Mouse (Mus musculus): ENCODE data around the gene Myog.

The Myog gene

GRCm38 (mm10) chr1:134282342-134282741 is 7.4 kb upstream of the Myog start:
- no peak for ATAC-seq (ENCODE audit: insufficient number of reproducible peaks, low FRiP score, low TSS enrichment)

DNA sequence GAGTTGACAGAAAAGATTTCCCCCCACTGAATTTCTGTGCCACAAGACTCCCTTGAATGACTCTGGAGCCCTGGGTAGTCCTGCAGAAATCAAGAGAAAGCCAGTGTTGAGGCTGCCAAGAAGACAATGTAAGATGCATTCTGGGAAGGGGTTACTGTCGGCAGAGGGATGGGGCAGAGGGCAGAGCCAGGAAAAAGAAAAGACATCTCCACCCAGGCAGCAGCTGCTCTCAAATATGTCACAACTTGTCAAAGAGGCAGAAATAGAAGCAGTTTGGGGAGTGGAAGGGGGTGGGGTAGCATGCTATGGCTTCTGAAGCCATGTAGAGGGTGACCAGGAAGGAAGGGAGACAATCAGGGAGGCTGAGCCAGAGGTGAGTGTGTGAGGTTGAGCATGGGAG is 6.7 kb upstream of the Myog start:
- no peak for ATAC-seq (ENCODE audit: insufficient number of reproducible peaks, low FRiP score, low TSS enrichment)

DNA sequence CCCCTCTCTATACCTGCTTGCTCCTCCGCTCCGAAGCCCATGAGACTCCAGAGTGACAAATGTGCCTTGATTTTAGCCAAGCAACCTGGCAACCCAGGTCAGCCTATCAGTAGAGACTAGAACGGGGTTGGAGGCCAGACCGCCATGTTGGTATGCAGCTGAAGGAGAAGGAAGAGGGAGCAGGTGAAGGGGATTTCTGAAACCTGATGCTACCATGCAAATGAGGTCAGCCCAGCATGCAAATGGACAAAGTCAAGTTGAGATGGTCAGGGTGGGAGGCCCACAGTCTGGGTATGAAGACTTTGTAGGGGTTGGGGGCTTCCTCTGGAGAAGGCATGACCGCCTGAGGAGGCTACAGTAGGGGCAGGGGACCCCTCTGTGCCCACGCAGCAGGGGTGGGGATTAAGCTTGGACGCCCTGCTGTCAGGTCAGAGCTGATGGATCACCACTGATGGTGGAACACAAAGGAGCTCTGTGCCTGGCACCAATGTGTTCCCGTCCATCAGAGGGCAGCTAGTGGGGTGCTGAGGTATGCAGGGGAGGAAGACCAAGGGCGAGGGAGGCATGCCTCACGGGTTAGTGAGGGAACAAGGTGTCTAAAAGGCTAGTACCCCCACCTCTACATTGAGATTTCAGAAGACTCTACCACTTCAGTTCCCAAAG is 4.2 kb upstream of the Myog start:
- no peak for ATAC-seq (ENCODE audit: insufficient number of reproducible peaks, low FRiP score, low TSS enrichment)

DNA sequence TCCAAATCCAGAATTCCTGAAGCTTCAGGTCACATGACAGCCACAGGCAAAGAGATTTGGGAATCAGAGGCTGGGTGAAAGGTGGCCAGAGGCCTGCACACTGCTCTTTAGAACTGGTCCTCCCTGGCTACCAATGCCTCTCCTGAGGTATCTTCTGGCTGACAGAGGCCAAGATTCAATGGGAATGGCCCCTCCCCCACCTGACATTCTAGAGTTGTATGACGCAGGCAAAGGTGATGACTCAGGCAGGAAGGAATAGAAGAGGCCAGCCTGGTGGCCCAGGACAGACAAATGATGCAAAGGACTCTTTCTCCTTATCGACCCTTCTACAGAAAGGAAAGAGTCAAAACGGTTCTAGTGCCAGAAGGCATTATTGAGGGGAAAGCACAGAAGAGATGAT is 1.6 kb upstream of the Myog start:
- ATAC-seq (ENCODE audit: insufficient number of reproducible peaks, low FRiP score, low TSS enrichment) = no peak

DNA sequence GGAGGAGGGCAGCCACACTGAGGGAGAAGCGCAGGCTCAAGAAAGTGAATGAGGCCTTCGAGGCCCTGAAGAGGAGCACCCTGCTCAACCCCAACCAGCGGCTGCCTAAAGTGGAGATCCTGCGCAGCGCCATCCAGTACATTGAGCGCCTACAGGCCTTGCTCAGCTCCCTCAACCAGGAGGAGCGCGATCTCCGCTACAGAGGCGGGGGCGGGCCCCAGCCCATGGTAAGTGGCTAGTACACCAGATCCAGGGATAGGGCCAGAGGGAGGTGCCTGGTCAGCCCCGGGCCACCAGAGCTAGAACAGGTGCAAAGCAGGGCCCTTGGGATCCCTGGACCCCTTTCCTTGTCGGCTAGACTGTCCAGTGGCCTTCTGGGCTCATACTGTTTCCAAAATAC is 511 bp downstream of the Myog start:
- ATAC-seq (ENCODE audit: insufficient number of reproducible peaks, low FRiP score, low TSS enrichment) = no peak

DNA sequence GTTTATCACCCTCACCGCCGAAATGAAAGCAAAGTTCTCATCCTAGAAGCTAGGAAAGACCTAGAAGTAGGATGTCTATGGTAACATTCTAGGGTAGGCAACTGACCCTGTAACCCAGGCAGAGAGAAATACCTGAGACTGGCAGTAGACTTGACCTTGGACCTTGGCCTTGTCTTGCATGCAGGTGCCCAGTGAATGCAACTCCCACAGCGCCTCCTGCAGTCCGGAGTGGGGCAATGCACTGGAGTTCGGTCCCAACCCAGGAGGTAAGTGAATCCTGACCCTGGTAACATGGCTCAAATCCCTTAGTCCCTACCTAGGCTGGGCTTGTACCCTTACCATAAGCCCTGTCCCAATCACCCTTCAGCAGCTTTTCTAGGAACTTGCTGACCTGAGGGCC is 1.1 kb downstream of the Myog start:
- ATAC-seq (ENCODE audit: insufficient number of reproducible peaks, low FRiP score, low TSS enrichment) = no peak

DNA sequence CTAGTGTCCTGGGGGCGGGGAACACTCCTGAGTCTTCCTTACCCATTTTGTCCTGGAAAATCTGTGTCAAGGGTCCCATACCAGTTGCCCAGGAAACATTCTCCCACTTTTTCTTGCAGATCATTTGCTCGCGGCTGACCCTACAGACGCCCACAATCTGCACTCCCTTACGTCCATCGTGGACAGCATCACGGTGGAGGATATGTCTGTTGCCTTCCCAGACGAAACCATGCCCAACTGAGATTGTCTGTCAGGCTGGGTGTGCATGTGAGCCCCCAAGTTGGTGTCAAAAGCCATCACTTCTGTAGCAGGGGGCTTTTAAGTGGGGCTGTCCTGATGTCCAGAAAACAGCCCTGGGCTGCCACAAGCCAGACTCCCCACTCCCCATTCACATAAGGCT is 1.8 kb downstream of the Myog start:
- ATAC-seq (ENCODE audit: insufficient number of reproducible peaks, low FRiP score, low TSS enrichment) = no peak

- ATAC-seq (ENCODE audit: insufficient number of reproducible peaks, low FRiP score, low TSS enrichment) = no peak
Measured at GRCm38 (mm10) chr1:134292073-134292472, 2.3 kb downstream of the Myog start.

DNA sequence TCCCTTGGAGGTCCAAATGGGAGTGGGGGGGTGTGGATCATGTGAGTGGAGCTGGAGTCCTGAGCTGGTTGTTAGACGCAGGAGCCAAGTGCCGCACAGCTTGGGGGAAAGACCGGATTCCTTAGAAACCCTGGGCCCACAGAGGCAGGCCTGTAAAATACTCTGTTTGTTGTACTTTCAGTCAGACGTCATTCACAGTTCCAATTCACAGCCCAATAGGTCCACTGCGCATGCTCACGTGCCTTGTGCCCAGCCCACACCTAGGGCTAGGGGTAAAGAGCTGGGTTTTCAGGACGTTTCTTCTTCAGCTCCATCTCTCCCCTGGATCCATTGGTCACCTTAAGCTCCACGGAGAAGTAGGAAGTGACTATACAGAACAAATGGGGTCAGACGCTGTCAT is 2.8 kb downstream of the Myog start:
- no peak for ATAC-seq (ENCODE audit: insufficient number of reproducible peaks, low FRiP score, low TSS enrichment)

DNA sequence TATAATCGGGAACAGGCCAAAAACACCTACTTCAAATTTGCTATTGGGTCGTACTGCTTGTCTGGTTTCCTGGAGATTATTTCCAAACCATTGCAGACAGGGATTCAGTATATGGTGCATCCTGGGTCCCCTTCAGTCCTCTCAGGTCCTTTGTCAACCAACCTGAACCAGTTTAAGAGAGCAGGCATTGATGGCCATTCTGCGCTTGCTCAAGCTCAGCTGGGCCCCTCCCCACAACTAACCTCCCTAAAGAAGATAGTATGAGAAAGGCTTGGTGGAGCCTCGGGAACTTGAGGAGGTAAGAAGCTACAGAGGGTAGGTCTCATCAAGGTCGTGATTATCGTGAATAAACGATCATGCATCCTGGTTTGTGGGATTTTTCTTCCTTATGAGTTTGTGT is 3.5 kb downstream of the Myog start:
- ATAC-seq (ENCODE audit: insufficient number of reproducible peaks, low FRiP score, low TSS enrichment) = no peak

- ATAC-seq (ENCODE audit: insufficient number of reproducible peaks, low FRiP score, low TSS enrichment) = no peak
Measured at GRCm38 (mm10) chr1:134293738-134294604, 4.2 kb downstream of the Myog start.

DNA sequence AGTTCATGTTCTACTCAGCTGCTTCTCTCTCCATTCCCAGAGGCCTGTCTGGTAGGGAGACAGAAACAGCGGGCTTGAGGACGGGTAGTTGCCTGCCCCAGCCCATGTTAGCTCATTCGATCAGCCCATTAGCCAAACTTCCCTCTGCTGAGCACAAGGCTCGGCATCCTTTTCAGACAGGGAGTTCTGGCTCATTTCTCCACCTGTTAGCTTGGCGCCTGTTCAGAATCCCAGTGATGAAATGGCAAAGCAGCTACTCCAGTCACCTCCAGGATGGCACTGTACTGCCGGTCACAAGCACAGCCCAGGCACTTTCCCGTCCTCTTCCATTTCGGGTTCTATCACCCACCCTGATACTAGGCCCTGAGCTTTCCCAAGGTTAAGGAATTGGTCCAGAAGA is 7.5 kb downstream of the Myog start:
- peak; percentile 85 for ATAC-seq (ENCODE audit: insufficient number of reproducible peaks, low FRiP score, low TSS enrichment)

GRCm38 (mm10) chr1:134298636-134299411 is 9.0 kb downstream of the Myog start:
- peak; percentile 11; the same call in 1 of the 2 replicates for ATAC-seq (ENCODE audit: insufficient number of reproducible peaks, low FRiP score, low TSS enrichment)

DNA sequence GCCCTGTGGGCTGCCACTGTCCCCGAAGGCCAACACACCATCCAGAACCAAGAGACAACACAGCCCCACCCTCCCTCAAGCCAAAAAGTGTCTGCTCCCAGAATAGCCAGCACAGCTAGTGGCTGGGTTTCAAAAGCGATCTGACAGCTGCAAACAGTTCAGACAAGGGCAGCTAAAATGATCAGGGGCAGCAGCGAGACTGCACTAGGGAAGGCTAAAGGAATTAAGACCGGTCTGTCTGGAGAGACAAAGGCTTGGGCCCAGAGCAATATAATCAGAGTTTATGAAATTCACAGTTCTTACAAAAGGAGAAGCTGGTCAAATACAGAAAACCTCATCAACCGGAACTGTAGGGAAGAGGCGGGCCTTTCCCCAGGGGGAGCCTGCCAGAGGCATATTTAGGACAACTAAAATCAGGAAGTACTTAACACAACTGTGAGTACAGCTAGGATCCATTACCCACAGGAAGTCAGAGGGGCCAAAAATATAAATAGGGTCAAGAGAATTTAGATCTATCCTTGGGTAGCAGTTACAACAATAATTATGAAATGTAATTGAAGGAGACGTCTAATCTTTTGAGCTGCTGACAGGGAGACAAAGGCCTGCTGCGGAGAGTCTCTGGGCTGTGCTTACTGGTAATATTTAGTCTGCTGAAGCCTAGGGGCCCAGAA is 12.9 kb downstream of the Myog start:
- no peak for ATAC-seq (ENCODE audit: insufficient number of reproducible peaks, low FRiP score, low TSS enrichment)

DNA sequence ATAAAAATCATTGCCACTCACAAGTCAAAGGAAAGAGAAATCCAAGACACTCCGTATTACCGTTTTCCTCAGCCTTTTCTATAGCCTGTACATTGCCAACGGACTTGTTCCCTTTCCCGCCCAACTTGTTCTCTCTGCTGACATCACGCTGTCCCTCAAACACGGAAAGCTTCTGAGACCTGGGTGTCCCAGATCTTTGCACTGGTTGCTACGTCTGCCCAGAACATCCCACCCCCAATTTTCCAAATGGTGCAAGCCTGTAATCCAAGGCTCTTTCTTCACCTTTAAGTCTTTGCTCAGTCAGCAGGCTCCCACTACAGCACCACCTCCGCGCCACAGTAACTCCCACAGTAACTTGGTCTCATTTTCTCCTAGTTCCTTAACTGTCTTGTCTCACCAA is 15.2 kb downstream of the Myog start:
- no peak for ATAC-seq (ENCODE audit: insufficient number of reproducible peaks, low FRiP score, low TSS enrichment)

DNA sequence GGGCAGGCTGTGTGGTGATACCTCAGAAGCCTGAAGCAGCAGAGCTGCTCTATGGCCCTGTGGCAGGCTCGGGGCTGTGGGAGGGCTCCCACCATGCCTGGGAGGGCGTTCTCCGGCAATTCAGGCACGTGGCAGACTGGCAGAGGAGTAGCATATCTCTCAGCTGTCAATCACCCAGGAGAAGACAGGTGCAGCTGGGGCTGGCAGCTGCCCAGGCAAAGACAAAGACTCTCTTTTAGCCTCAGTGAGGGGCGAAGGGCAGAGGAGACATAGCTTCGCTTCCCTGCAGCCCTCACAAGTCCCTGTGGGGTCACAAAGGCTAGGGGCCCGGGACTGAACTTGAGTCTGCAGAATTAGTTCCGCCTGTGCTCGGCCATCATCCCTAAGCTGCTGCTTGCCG is 17.6 kb downstream of the Myog start:
- no peak for ATAC-seq (ENCODE audit: insufficient number of reproducible peaks, low FRiP score, low TSS enrichment)

GRCm38 (mm10) chr1:134310291-134310690 is 20.5 kb downstream of the Myog start:
- ATAC-seq (ENCODE audit: insufficient number of reproducible peaks, low FRiP score, low TSS enrichment) = no peak

DNA sequence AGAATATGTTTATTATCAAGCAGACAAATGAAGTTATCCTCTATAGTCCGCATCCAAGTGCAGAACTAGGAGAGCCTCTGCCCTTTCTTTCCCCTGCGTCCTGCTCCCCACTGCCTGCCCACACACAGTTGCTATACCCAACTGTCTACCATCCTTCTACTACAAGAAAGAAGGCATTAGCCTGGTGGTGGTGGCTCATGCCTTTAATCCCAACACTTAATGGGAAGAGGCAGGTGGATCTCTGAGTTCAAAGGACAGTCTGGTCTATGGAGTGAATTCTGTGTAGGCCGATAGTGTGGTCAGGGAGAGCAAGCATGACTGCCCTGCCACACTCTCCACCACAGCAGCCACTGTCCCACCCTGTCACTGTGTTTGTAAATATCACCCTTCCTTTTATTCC is 20.9 kb downstream of the Myog start:
- no peak for ATAC-seq (ENCODE audit: insufficient number of reproducible peaks, low FRiP score, low TSS enrichment)

GRCm38 (mm10) chr1:134311760-134312159 is 22.0 kb downstream of the Myog start:
- no peak for ATAC-seq (ENCODE audit: insufficient number of reproducible peaks, low FRiP score, low TSS enrichment)

DNA sequence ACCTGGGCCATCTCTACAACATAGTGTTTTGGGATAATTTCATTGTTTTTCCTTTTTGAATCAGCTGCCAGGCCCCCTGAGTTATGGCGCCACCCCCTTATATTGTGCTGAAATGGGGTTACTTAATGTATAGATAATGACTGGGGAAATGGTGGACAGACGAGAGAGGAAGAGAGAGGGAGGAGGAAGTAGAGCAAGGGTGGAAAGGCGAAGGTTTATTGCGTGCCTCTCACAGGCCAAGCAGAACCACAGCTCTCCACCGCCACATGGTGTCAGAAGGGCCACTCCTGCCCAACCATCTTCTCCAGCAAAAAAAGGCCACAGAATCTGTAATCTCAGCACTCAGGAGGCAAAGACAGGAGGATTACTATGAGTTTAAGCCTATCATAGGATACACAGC is 25.4 kb downstream of the Myog start:
- ATAC-seq (ENCODE audit: insufficient number of reproducible peaks, low FRiP score, low TSS enrichment) = no peak

DNA sequence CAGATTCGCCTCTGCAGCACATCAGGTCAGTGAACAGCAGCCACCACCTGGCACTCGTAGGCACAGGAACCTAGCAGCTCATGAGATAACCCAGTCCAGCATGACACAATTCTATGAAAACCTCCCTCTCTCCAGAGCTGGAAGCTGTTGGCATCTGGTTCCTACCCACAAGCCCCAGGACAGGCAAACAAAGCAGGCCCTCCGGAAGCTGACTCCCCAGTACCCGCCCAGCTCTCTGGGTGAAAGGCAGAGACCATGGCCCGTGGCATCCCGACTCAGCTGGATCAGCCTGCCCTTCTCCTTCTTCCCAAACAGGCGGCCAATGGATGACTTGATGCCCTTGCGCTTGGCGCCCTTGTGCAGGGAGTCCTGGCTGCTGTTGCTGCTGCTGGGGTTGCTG is 26.6 kb downstream of the Myog start:
- ATAC-seq (ENCODE audit: insufficient number of reproducible peaks, low FRiP score, low TSS enrichment) = no peak

Measured in cerebellum, adult (tissue).